Mouse (Mus musculus) spleen, postnatal 36 days (tissue): ENCODE measurements around the gene Gstt2.

Experiments used
- DNase-seq, 2 experiments: peaks; one replicate each; pipeline ENCODE4 v3.0.0; 2022; ENCODE audit warnings: low spot score in 2 of 2, mixed read lengths in 1 of 2

Gstt2 gene

DNA sequence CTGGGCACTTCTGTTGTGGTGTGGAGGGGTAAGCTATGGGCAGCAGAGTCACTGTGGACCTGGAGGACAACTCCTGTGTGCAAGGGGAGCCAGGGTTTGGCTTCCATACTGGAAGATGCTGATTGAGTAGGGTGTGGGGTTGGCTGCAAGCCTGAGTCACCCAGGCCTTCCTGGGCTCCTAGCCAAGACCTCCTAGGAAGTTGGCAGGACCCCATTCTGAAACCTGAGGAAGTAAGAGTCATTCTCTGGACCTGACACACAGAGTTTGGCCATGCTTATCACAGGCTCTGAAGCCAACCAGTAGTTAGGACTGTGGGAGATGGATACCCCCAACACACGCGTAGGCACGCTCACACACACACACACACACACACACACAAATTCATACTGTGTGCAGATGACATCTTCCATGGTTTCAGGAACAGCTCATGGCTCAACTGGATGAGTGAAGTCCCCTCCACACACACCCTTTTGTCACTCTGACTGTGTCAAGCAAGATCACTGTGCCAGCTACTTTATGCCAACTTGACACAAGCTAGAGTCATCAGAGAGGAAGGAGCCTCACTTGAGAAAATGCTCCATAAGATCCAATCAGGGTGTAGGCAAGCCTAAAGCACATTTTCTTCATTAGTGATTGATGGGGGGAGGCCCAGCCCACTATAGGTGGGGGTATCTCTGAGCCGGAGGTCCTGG lies 9.4 kb downstream of the Gstt2 start:
- no peak for DNase-seq

DNA sequence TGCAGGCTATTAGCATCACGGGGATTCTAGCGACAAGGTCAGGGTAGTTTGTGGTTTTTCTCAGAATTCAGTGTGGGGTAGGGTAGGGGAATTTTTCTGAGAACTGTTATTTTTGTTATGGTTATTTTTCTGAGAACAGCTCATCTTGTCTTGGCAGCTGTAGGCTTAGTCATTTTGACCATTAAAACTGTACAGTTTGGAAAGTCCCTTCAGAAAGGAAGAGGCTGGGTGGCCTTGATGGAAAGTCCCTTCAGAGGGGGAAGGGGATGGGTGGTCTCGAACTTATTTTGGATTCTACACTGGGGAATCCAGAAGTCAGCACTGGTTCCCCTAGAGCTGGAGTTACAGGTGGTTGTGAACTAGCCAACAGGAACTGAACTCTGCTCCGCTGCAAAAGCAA lies 12.7 kb downstream of the Gstt2 start:
- DNase-seq: no peak

DNA sequence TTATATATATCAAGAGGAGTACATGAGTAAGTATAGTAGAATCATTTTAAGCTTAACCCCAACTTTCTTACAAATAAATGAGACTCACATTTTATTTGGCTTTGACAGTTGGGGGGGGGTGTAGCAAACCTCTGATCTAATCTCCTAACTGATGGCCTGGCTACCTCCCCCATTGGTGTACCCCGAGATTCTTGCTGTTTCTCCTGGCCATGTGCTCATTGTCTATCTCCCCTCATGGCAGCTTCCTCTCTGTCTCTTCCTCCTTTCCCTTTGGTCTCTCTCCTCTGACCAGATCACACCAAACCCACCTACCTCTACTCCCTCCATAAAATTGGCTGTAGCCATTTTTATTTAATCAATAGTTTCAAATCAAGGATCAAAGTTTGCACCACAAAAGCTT lies 13.4 kb downstream of the Gstt2 start:
- no peak for DNase-seq

DNA sequence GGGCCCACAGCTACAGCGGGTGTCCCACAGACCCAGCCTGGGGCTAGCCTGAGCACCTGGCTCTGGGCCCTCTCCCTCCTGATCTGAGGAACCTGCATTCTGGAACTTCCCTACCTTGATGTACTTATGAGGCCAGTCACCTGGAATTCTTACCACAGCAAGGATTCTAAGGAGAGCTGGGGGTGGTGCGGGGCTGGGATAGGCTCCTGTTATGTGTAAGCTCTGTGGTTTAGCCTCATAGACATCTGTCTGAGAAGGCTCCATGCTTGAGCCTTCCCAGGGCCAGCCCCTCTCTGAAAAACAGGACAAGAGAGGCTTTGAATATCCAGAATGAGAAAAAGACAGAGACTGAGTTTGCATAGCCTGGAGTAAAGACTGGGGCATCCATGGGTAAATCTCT lies 14.8 kb downstream of the Gstt2 start, which contains the start of gene Gstt4:
TSS of gene Gstt4 (minus strand) at position 101 of the 400 bp plus-strand sequence.
- no peak for DNase-seq

- no peak for DNase-seq
Observed at GRCm38 (mm10) chr10:75819882-75820281, 17.3 kb downstream of the Gstt2 start.

DNA sequence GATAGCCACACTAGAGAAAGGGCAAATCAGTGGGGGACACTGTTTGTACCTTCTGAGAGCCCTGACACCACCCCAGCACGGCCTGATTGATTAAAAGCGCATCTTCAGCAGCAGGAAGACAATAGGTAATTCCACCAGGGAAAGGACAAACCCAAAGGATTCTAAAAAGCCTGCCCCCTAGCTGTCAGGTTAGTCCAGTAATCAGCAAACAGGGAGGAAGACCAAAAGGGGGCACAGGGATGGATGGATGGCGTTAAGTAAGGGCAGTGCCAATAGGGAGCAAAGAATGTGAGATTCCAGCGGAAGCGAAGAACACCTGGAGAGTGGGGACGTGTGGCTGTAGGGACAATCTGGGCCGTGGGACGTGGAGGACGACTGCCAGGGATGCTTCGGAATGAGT lies 18.6 kb downstream of the Gstt2 start:
- no peak for DNase-seq

- DNase-seq: no peak
Observed at GRCm38 (mm10) chr10:75804217-75804616, 33.0 kb downstream of the Gstt2 start.

DNA sequence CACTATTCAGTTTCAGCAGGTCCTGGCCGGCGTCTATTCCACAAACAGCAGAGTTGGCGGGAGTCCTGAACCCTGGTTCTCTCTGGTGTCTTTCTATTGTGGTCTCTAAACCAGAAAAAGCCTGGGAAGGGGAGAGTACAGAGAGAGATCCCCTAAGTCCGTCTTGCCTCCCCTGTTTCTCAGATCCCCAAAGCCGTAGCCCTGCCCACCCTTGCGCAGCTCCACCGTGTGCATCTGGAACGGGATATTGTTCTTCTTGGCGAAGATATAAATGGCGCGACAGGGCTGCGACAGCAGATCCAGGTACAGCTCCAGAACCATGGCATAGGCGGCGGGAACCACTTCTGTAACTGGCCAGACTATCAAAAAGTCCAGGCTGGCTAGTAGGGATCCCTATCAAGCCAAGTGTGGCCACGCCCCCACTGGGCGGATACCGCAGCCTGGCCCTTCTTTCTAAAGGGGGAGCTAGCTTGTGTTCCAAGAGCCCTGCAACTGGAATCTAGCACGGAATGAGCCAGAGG lies 39.0 kb downstream of the Gstt2 start, which contains the start of gene Gstt1:
TSS of gene Gstt1 (minus strand) at position 409 of the 521 bp plus-strand sequence.
- peak; percentile 46 to 65 for DNase-seq

DNA sequence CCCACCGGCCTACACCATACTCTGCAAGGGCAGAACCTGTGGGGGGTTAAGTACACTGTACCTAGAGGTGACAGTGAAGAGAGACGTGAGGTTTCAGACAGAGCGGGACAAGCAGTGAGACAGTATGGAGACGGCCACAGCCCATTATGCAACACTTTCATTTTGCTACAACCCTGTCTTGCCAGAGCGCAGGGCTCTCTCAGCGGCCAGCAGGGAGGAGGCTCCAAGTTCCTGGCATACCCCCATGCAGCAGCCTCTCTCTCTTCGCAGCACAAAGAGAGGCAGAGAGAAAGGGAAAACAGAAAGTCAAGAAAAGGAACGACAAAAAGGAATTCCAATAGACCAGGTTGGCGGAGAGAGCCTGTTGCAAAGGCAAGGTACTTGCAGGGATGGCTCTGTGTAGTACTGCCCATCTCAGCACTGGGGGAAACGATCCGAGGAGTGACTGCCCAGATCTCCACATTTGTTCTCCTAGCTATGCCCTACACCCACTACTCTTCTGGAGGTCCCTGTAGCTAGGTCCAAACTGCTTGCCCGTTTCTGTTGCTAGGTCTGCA lies 39.5 kb downstream of the Gstt2 start:
- no peak for DNase-seq

DNA sequence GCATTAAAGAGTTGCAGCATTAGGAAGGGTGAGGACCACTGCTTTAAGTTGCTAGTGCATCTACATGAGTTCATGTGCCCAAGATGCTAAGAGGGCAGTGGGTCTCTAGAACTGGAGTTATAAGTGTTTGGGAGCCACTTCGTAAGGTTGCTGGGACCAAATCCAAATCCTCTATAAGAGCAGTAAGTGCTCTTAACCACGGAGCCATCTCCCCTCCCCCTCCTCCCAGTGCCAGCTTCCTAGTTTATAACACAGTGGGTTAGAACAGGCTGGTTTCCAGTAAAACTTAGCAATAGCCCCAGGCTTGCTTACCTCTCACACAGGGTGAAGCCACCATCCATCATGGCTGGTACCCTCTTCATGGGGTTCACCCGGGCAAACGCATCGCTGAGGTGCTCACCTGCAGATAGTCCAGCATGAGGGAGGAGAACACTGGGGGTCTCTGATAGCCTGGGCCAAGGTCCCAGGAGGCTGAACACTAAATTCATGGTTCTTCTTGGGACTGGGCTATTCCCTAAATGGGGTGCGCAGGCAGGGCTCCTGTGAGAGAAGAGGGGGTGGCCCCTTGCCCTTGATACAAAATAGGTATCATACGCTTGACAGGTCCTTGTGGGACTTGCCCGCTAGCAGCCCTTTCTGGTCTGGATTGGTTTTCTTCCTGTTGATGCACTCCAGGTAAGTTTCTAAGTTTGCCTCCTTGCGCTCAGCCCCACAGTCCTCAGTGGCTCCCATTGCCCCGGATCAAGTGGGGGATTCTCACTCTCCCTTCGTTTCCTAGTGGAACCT lies 40.3 kb downstream of the Gstt2 start:
- no peak for DNase-seq

DNA sequence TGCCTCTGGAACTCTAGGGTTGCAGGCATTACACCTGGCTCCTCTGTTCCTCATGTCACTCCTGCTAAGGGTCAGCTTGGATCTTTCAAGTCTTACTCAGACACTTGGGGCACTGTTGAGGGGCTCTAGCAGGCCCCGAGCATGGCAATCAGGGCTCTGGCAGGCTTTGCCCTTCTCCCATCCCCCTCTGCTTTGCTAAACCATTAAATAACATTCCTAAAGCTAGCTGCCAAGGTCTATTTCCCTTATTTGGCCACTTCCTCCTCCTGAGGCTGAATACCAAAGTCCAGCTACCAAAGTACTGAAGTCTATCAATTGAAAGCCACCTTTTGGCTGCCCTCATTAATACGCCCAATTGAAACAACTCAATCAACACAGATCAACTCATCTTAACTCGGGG lies 42.3 kb downstream of the Gstt2 start:
- no peak for DNase-seq

GRCm38 (mm10) chr10:75790773-75791172 lies 46.5 kb downstream of the Gstt2 start:
- DNase-seq: no peak

- no peak for DNase-seq
Observed at GRCm38 (mm10) chr10:75789841-75790240, 47.4 kb downstream of the Gstt2 start.

- DNase-seq: no peak
Observed at GRCm38 (mm10) chr10:75789081-75789735, 48.0 kb downstream of the Gstt2 start.

GRCm38 (mm10) chr10:75788277-75788676 lies 48.9 kb downstream of the Gstt2 start:
- DNase-seq: no peak

DNA sequence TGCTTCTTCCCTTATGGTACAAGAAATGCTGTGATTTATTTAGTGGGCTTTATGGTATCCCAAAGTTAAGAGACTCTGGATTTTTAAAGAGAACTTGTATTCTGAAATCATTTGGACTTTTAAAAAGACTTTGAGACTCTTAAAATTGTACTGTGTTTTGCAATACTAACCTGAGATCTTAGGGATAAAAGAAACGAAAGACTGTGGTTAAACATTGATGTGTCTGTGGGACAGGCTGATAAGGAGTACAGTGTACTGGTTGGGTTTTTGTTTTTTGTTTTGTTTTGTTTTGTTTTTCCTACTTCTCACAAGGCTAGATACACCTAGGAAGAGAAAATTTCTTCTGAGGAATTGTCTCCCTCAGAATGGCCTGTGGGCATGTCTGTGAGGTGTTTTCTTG lies 51.8 kb downstream of the Gstt2 start:
- DNase-seq: no peak
